Mouse (Mus musculus) limb, embryonic 13.5 days (tissue): Measurements from ENCODE around the gene Dicer1. TPM values are rescaled to one million over a fixed set of nuclear protein-coding genes. Genes with fewer than 3 reads are reported as not detected.

Experiments used
- ATAC-seq: fragments of 200-750 bp; cut with Nextera tagmentation; 2 replicates; pipeline ENCODE4 v1.8.0; 2017; ENCODE audit warnings: low read depth, moderate number of reproducible peaks, moderate TSS enrichment; ENCODE audit not compliant: low FRiP score
- H3K27ac ChIP-seq: fragments of 300-500 bp; sonication (generic); 2 replicates; pipeline ENCODE4 v1.5.1; 2015; ENCODE audit warnings: inconsistent platforms, mild to moderate bottlenecking, moderate library complexity
- H3K27me3 ChIP-seq: fragments of 300-500 bp; sonication (generic); 2 replicates; pipeline ENCODE4 v1.6.1; 2015; ENCODE audit warnings: mild to moderate bottlenecking, inconsistent platforms
- H3K36me3 ChIP-seq: fragments of 300-500 bp; sonication (generic); 2 replicates; pipeline ENCODE4 v1.6.1; 2015; ENCODE audit warnings: inconsistent platforms, mild to moderate bottlenecking, moderate library complexity
- H3K4me1 ChIP-seq: fragments of 300-500 bp; sonication (generic); 2 replicates; pipeline ENCODE4 v1.6.1; 2015; ENCODE audit warnings: inconsistent platforms
- H3K4me2 ChIP-seq: fragments of 300-500 bp; sonication (generic); replicated peaks from 2 replicates; pipeline ENCODE4 v1.6.1; 2015; ENCODE audit warnings: inconsistent platforms, mild to moderate bottlenecking, moderate library complexity
- H3K4me3 ChIP-seq: fragments of 300-500 bp; sonication (generic); 2 replicates; pipeline ENCODE4 v1.5.1; 2015; ENCODE audit warnings: moderate library complexity, mild to moderate bottlenecking, inconsistent platforms
- H3K9ac ChIP-seq: fragments of 300-500 bp; sonication (generic); 2 replicates; pipeline ENCODE4 v1.6.1; 2015; ENCODE audit warnings: mild to moderate bottlenecking, inconsistent platforms
- H3K9me3 ChIP-seq: fragments of 300-500 bp; sonication (generic); 2 replicates; pipeline ENCODE4 v1.6.1; 2016; ENCODE audit warnings: inconsistent platforms
- WGBS: fragments of 180-500 bp; shearing (Covaris S2); methylation state at CpG from one replicate; pipeline ENCODE4 v1.1.7; 2015; 5-methylcytosine and 5-hydroxymethylcytosine counted together
- polyA plus RNA-seq: library from polyadenylated mRNA; unstranded; fragments of >200 nt; fragmentation: Nextera tagmentation; extraction: Ambion mirVana; gene quantifications from 2 replicates; pipeline ENCODE4 v1.2.1, GENCODE M21; 2015

Dicer1 gene
- polyA plus RNA-seq, 1 experiment from 2014 or later: 49.4 TPM

- no peak overlapping the region for H3K4me2 ChIP-seq
- H3K9ac ChIP-seq: no peak overlapping the region
- no peaks in the 10 kb centered on the region for H3K36me3 ChIP-seq
- H3K4me1 ChIP-seq: peaks cover 55% of the 10 kb centered on the region
- H3K27ac ChIP-seq: no peak overlapping the region
- WGBS: 50% methylated on average over 5 of the region's 5 CpGs
- no peak for ATAC-seq
- H3K4me3 ChIP-seq: no peak overlapping the region
- peaks cover 23% of the 10 kb centered on the region for H3K27me3 ChIP-seq
- no peaks in the 10 kb centered on the region for H3K9me3 ChIP-seq
Observed at GRCm38 (mm10) chr12:104765116-104765515, 13.4 kb upstream of the Dicer1 start.

GRCm38 (mm10) chr12:104763918-104764317, 12.2 kb upstream of the Dicer1 start:
- Histone ChIP-seq H3K36me3 (no peaks in the 10 kb centered on the region), H3K9me3 (no peaks in the 10 kb centered on the region), H3K4me3 (no peak overlapping the region), H3K9ac (no peak overlapping the region), H3K27ac (no peak overlapping the region), H3K27me3 (peaks cover 20% of the 10 kb centered on the region), H3K4me1 (peaks cover 43% of the 10 kb centered on the region), H3K4me2 (no peak overlapping the region)
- ATAC-seq: no peak
- WGBS: 62% methylated on average over 6 of the region's 6 CpGs

- Histone ChIP-seq H3K4me2 (no peak overlapping the region), H3K36me3 (no peaks in the 10 kb centered on the region), H3K9me3 (0 out of 2 replicates have a peak, but pooled peaks cover 2% of the 10 kb centered on the region), H3K9ac (no peak overlapping the region), H3K4me1 (peaks cover 18% of the 10 kb centered on the region), H3K4me3 (no peak overlapping the region), H3K27ac (no peak overlapping the region), H3K27me3 (peaks cover 5% of the 10 kb centered on the region; the same call in 1 of the 2 replicates)
- no peak for ATAC-seq
- 80% methylated on average over 8 of the region's 8 CpGs for WGBS
Observed at GRCm38 (mm10) chr12:104761411-104761810, 9.7 kb upstream of the Dicer1 start.

- no peak overlapping the region for H3K27ac ChIP-seq
- WGBS: 88% methylated on average over 7 of the region's 7 CpGs
- ATAC-seq: no peak
Observed at GRCm38 (mm10) chr12:104758066-104758465, 6.3 kb upstream of the Dicer1 start.

GRCm38 (mm10) chr12:104753686-104754085, 1.9 kb upstream of the Dicer1 start:
- ATAC-seq: no peak
- H3K4me2 ChIP-seq: no peak overlapping the region
- 69% methylated on average over 4 of the region's 4 CpGs for WGBS
- no peak overlapping the region for H3K27ac ChIP-seq
- peaks cover 13% of the 10 kb centered on the region for H3K36me3 ChIP-seq
- no peaks in the 10 kb centered on the region for H3K27me3 ChIP-seq
- 0 out of 2 replicates have a peak, but pooled peaks cover 2% of the 10 kb centered on the region for H3K9me3 ChIP-seq
- H3K4me1 ChIP-seq: peaks cover 27% of the 10 kb centered on the region
- H3K9ac ChIP-seq: no peak overlapping the region
- no peak overlapping the region for H3K4me3 ChIP-seq

More at GRCm38 (mm10) chr12:104758066-104758465, 6.3 kb upstream of the Dicer1 start:
- peaks cover 5% of the 10 kb centered on the region; the same call in 1 of the 2 replicates for H3K27me3 ChIP-seq
- no peaks in the 10 kb centered on the region for H3K4me1 ChIP-seq
- 0 out of 2 replicates have a peak, but pooled peaks cover 2% of the 10 kb centered on the region for H3K9me3 ChIP-seq
- H3K9ac ChIP-seq: no peak overlapping the region
- H3K4me2 ChIP-seq: no peak overlapping the region
- no peak overlapping the region for H3K4me3 ChIP-seq
- H3K36me3 ChIP-seq: no peaks in the 10 kb centered on the region

GRCm38 (mm10) chr12:104751331-104751813, 380 bp downstream of the Dicer1 start:
- Histone ChIP-seq H3K9me3 (no peaks in the 10 kb centered on the region), H3K4me2 (peak overlapping the region; percentile 95), H3K4me3 (peak overlapping the region; percentile 89), H3K36me3 (peaks cover 13% of the 10 kb centered on the region), H3K4me1 (peaks cover 42% of the 10 kb centered on the region), H3K9ac (peak overlapping the region; percentile 97), H3K27ac (peak overlapping the region; percentile 87), H3K27me3 (no peaks in the 10 kb centered on the region)
- peak; percentile 4 for ATAC-seq
- WGBS: under 1% methylated on average over 50 of the region's 52 CpGs

GRCm38 (mm10) chr12:104748946-104749345, 2.8 kb downstream of the Dicer1 start:
- WGBS: 91% methylated on average over 2 of the region's 2 CpGs
- Histone ChIP-seq H3K9ac (no peak overlapping the region), H3K4me2 (peak overlapping the region; percentile 95)

GRCm38 (mm10) chr12:104747252-104747651, 4.5 kb downstream of the Dicer1 start:
- Histone ChIP-seq H3K9me3 (no peaks in the 10 kb centered on the region), H3K4me2 (no peak overlapping the region), H3K9ac (no peak overlapping the region), H3K4me1 (peaks cover 51% of the 10 kb centered on the region), H3K36me3 (peaks cover 13% of the 10 kb centered on the region), H3K27ac (no peak overlapping the region), H3K4me3 (no peak overlapping the region), H3K27me3 (no peaks in the 10 kb centered on the region)
- ATAC-seq: no peak
- 89% methylated on average over 5 of the region's 5 CpGs for WGBS

More at GRCm38 (mm10) chr12:104748946-104749345, 2.8 kb downstream of the Dicer1 start:
- H3K27me3 ChIP-seq: no peaks in the 10 kb centered on the region
- peaks cover 42% of the 10 kb centered on the region for H3K4me1 ChIP-seq
- H3K36me3 ChIP-seq: peaks cover 13% of the 10 kb centered on the region
- ATAC-seq: no peak
- 0 out of 2 replicates have a peak overlapping the region, but pooled peaks have one; percentile 89 for H3K4me3 ChIP-seq
- H3K27ac ChIP-seq: no peak overlapping the region
- H3K9me3 ChIP-seq: no peaks in the 10 kb centered on the region

- H3K4me1 ChIP-seq: peaks cover 58% of the 10 kb centered on the region
- H3K27ac ChIP-seq: no peak overlapping the region
- H3K4me2 ChIP-seq: no peak overlapping the region
- no peak overlapping the region for H3K4me3 ChIP-seq
- WGBS: 93% methylated on average over 2 of the region's 2 CpGs
- ATAC-seq: no peak
- H3K27me3 ChIP-seq: no peaks in the 10 kb centered on the region
- peaks cover 13% of the 10 kb centered on the region for H3K36me3 ChIP-seq
- H3K9ac ChIP-seq: no peak overlapping the region
- no peaks in the 10 kb centered on the region for H3K9me3 ChIP-seq
Observed at GRCm38 (mm10) chr12:104746601-104747000, 5.2 kb downstream of the Dicer1 start.

- peaks cover 57% of the 10 kb centered on the region for H3K4me1 ChIP-seq
- H3K4me2 ChIP-seq: no peak overlapping the region
- no peaks in the 10 kb centered on the region for H3K27me3 ChIP-seq
- H3K9ac ChIP-seq: no peak overlapping the region
- no peak for ATAC-seq
- H3K9me3 ChIP-seq: no peaks in the 10 kb centered on the region
- no peak overlapping the region for H3K27ac ChIP-seq
- 83% methylated on average over 4 of the region's 4 CpGs for WGBS
- no peaks in the 10 kb centered on the region; the same call in 1 of the 2 replicates for H3K36me3 ChIP-seq
- no peak overlapping the region for H3K4me3 ChIP-seq
Observed at GRCm38 (mm10) chr12:104743687-104744086, 8.1 kb downstream of the Dicer1 start.

GRCm38 (mm10) chr12:104742247-104742646, 9.5 kb downstream of the Dicer1 start:
- 0 out of 2 replicates have a peak overlapping the region, but pooled peaks have one; percentile 10 for H3K27ac ChIP-seq
- no peak overlapping the region for H3K4me3 ChIP-seq
- no peak overlapping the region for H3K4me2 ChIP-seq
- no peak overlapping the region for H3K9ac ChIP-seq
- H3K4me1 ChIP-seq: peaks cover 51% of the 10 kb centered on the region
- H3K27me3 ChIP-seq: no peaks in the 10 kb centered on the region
- peaks cover 7% of the 10 kb centered on the region for H3K36me3 ChIP-seq
- no peaks in the 10 kb centered on the region for H3K9me3 ChIP-seq
- 83% methylated on average over 6 of the region's 6 CpGs for WGBS
- ATAC-seq: no peak

- Histone ChIP-seq H3K36me3 (peaks cover 13% of the 10 kb centered on the region), H3K9ac (no peak overlapping the region), H3K4me2 (peak overlapping the region; percentile 14; the same call in 1 of the 2 replicates), H3K27ac (0 out of 2 replicates have a peak overlapping the region, but pooled peaks have one; percentile 6), H3K27me3 (no peaks in the 10 kb centered on the region), H3K4me1 (peaks cover 49% of the 10 kb centered on the region), H3K9me3 (no peaks in the 10 kb centered on the region), H3K4me3 (no peak overlapping the region)
- no peak for ATAC-seq
- 50% methylated on average over 12 of the region's 12 CpGs for WGBS
Observed at GRCm38 (mm10) chr12:104740841-104741787, 10.6 kb downstream of the Dicer1 start.
